Mouse (Mus musculus) urinary bladder, postnatal 10 days (tissue): ENCODE measurements around the gene Cracr2b.
A peak's percentile ranks its signal among the peaks of the same experiment; 100 is the strongest.

ENCODE experiments used
- DNase-seq: peaks from one replicate; pipeline ENCODE4 v3.0.0; 2022; ENCODE audit warnings: low spot score

The Cracr2b gene

DNA sequence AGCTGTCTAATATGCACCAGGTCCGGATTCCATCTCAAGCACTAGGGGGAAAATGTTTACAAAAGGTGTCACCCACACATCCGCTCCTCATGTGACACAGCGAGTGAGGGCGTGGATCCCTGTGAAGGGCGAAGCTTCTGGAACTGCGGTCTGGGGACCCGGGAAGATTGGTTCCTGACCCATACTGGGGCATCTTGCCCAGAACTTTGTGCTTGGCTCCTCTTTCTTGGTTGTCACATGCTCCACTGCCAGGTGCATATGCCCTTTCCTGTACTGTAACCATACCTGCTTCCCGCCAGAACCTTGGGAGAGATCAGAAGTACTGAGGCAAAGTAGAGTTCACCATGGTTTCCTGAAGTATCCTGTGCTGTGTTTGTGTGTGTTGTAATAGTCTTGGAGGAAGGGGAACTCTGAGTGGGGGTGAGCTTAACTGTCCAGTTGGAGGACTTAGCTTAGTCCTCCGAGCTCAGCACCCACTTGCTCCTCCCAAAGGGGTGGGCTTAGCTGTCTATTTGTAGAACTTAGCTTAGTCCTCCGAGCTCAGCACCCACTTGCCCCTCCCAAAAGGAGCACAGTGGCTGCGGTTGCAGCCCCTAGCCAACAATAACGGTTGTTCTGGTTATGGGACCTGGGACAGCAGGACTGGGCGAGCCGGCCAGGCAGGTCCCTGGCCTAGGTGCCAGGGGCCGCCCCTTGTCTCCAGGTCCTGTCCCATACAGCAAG lies at the start of gene Cracr2b:
Cracr2b (plus strand) TSS at position 704 of the 723 bp plus-strand sequence.
- no peak for DNase-seq

DNA sequence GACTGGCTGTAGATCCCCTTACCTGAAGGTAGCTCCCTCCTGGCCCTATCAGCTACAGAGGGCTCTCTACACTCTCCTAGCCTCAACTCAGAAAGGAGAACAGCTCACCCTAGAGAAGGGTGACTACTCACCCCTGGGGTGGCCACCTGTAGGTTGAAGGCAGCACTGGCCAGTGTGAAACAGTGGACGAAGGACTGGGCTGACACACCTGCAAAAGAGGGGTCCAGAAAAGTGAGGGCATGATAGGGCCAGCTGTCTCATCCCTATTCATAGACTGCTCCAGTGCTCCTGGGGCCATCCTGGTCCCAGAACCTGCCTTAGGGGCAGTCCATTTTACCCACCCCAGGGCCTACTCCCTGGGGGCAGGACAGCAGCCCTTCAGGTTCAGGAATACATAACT lies 49.2 kb upstream of the Cracr2b start:
- DNase-seq, result no peak

DNA sequence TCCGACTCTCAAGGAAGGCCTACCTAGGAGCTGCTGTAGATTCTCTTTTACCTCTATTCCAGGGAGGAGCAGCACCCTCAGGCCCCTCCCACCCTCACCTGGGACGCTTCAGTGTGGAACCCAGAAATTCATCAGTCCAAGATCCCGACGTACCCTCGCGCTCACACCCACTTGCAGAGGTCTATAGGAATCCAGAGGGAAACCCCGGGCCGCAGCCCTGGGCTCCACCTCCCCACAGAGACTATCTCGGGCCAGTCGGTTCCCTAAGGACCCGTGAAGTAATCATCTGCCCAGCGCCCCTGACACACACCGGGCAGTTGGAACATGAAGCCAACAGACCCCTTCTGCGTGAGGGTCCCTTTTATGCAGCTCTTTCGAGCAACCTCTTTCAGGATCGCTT lies 47.6 kb upstream of the Cracr2b start:
- no peak for DNase-seq

DNA sequence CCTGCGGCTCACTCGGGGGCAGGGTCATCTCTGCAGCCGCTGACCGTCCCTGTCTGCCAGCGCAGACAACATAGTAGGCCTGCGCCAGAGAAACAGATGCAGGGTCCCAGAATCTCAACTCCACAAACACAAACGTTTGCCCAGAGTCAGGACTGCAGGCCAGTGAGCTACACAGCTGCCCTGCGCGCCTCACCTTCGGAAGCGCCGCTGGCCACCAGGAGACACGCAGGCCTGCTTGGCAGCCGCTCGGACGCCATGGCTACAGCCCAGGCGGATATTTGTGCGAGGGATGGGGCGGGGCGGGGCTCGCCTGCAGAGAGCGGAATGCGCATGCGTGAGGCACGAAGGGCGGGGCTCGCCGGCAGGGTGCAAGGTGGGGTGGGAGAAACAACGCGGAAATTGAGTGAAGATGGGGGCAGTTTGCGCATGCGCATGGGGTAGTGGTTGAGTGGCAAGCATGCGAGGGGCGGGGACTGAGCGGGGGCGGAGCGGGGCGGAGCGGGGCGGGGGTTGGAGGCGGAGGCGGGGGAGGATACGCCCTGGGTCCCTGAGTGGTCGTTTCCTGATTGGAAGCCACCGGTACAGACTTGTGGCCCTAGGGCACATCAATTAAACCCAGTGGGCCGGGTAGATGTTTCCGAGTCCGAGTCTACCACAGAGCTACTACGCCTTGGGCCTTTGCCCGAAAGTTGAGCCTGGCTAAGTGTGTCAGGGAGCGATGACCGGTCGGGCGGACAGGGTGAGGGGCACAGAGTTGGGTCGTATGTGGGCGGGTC lies 46.9 kb upstream of the Cracr2b start, which contains the start of gene Gatd1:
Gatd1 (minus strand) TSS at position 328 of the 776 bp plus-strand sequence.
- peak; percentile 100 for DNase-seq

DNA sequence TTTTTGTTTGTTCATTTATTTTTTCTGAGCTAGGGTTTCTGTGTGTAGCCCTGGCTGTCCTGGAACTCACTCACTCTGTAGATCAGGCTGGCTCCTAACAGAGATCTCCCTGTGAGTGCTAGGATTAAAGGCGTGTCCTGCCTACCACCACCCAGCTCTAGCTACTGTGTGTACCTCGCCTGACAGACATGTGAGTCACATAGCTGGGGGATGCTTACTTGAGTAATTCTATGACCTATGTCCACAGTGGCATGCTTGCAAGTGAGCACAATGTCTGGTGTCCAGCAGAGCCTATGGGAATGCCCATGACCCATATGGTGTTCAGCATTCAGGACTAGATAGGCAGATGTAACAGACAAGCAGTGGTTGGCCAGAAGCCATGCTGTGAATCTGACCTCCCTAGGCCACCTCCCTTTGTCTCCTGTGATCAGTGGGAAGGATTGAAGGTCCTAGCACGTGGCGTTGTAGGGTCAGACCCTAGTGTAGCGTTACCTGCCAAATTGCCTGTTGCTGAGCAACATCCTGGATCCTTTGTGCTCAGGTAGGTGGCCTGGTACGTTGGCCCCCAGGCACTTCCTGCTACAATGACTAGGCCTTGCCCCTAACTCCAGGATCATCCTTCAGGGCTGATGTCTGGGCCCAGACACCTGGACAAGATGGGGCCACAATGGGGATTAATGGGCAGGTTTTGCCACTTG lies 44.6 kb upstream of the Cracr2b start:
- DNase-seq, result no peak

DNA sequence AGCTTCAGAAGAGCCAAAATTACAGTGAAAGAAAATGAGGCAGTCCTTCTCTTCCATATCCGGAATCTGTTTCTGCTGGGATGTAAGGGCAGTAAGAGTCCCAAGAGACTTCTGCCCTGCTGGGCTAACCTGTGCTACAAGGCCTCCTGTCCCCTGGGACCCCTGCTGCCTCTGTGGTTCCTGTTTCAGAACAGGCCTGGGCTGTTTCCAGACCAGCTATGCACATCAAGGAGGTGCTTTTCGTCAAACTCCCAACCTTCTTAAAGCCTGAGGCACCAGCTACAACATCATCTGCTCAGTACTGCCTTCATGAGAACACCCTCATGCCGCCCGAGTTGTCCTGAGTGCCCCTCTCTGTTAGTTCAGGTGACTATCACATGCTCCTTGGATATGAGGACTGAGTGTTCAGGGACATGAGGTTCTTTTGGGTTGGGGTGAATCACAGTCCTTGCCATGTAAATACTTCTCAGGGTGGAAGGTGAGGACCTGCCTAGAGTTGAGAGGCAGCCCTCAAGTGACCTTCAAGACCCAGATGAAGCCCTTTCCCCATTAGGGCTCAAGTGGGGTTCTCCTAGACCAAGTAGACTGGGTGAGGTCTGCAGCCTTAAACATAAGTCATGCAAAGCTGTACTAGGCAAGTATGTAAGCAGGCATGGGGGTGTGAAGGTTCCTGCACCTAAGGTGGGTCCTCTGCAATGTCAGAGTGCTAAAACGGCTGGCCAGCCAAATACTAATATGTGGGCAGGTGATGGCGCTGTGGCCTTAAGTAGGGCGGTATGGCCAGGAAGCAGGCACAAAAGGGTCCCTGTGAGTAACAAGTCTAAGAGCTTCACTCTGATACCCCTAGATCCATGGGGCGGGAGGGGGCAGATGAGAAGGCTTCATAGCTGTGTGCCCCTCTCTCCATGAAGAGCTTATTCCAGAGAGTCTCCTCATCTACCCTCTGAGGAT lies 42.9 kb upstream of the Cracr2b start:
- DNase-seq, result no peak

DNA sequence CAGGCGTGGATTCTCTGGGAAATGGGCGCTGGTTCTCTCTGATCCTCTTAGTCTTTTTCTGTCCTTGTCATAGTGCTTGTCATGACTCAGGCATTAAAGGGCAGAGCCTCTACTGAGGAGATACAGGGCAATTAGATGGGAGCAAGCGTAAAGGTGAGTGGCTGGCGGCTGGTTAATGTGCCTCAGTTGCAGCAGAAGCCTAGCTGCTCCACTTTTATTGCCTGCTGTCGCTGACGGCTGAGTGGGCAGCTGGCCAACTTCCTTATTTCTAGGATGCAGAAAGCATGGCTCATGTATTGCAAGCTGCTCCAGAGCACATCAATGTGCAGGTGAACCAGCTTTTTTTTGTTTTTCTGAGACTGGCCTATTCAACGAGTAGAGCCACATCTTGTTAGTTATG lies 41.9 kb upstream of the Cracr2b start:
- no peak for DNase-seq

DNA sequence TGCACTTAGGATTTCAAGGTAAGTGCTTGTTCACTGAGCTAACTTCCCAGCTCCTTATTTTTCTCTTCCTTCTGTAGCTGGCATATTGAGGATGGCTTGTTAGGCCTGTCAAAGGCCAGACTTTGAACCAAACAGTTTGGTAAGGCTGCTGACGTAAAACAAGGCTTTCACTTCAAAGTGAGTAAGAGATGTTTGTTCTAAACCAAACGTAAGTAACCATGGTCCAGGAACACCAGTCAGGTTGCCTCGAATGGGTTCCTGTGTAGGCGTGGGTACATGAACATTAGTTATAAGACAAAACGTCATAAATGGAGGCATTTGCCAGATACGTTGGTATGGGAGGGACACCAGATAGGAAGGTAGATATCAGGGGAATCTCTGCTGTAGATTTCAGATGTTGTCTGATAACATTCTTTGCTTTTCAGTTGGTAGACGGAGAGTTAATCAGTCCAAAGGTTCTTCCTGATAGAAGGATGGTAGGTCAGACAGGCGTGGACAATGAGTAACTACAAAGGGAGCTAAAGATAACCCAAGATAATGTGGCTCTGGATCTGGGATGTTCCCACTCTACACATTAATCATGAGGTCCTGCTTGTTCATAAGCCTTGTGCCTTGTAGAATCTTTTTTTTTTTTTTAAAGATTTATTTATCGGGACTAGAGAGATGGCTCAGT lies 40.7 kb upstream of the Cracr2b start:
- DNase-seq, result no peak

DNA sequence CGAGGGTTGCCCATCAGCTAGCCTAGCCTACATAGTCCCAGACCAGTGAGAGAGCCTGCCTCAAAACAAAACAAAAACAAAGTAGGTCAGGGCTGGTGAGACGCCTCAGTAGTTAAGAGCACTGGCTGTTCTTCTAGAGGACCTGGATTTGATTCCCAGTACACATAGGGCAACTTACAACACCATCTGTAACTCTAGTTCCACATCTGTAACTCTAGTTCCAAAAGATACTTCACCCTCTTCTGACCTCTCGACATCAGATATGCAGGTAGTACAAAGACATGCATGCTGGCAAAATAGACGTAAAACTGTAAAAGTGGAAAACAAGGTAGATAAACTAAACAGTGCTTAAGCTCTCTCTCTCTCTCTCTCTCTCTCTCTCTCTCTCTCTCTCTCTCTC lies 37.1 kb upstream of the Cracr2b start:
- no peak for DNase-seq

DNA sequence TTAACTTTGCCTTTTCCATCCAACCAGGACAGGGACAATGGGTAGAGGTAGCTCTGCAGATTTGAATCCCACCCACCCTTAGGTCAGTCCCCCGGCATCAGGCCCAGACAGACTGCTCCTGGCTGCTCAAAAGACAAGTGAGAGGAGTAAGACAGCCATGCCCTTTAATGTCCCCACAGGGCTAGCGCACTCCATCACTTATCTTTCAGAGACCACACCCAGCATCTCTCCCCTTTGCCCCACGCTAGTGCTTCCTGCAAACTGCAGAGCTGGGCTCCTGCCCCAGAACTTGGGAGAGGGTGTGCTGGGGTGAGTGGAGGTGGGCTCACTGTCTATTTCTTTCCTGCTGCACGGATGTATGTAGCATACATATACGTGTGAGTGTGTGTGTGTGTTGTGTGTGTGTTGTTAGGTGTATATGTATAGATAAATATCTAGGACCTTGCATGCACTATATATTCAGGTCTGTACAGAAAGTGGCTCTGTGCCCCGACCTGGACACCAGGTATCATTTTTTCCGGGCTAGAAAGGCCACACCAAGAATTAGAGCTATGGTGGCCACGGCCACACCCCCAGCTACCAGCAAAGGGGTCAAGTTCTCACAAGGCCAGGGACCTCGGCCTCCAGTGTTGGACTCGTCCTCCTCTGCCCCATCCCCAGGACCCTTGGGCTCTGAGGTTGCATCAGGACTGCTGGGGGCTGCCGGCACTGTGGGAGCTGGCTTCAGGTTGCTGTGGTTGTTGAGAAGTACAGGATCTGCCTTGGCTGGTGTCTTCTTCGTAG lies 33.8 kb upstream of the Cracr2b start:
- no peak for DNase-seq

DNA sequence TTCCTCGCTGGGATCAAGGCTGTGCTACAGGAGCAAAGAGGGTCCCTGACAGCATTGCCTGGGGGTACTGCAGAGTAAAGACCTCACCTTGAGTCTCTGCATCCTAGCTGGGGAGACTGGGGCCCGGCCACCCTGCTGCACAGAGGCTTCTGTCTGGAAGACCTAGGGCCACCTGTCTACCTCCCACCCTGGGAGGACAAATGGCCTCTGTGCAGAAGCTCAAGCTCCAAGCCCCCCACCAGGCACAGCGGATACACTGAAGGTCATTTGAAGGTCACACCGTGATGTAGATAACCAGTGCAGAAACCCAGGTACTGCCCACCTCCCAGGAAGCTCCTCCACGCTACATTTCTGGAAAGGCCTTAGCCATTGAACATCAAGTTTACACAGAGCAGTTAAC lies 32.2 kb upstream of the Cracr2b start:
- DNase-seq, result no peak

DNA sequence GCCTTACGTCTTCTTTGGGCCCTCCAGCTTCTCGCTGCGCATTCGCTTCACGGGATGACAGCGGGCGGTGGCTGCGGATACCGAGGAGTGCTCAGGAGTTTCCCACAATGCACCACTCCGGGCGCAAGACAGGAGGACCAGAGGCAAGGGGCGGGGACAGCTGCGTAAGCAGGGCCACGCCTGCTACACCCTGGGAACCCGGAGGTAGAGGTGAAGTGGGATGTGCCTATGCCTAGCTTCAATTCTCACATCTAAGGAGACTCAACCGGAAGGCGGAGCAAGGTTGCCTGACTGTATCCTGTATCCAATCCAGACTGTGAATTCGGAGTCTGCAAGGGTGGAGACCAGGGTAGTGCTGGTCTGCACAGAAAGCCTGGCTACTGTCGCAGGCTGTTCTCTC lies 31.6 kb upstream of the Cracr2b start, which contains the start of gene Cend1:
Cend1 (minus strand) TSS at position 182 of the 400 bp plus-strand sequence.
- DNase-seq, result no peak

DNA sequence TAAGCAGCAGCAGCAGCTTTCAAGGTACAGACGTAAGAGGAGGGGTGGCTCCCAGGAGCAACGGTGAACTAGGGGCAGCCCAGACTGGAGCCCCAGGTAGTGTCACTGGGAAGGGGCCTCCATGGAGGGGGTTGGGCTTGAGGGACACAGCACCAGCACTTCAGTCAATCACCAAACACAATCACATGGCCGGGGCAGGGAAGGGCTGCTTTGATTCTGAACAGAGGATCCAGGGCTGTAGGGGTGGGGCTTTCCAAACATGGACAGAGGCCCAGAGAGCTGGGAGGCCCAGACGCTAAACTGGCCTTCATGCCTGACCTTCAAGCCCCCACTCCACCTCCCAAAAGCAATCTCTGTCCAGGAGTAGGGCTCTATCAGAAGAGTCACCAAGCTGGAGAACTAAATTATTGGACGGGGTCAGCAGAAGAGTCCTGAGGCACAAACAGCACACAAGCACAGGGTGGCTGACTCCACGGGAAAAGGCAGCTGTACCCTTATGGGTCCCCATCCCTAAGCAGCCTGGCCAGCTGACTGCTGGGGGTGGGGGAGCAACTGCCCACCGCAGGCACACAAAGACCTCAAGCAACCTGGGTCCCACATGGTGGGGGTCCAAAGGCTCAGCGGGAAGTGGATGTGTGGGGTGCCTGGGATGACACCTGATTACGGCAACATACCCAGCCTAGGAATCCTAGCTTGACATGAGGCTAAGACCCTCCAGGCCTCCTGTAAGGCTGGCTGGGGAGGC lies 30.9 kb upstream of the Cracr2b start:
- DNase-seq, result no peak

DNA sequence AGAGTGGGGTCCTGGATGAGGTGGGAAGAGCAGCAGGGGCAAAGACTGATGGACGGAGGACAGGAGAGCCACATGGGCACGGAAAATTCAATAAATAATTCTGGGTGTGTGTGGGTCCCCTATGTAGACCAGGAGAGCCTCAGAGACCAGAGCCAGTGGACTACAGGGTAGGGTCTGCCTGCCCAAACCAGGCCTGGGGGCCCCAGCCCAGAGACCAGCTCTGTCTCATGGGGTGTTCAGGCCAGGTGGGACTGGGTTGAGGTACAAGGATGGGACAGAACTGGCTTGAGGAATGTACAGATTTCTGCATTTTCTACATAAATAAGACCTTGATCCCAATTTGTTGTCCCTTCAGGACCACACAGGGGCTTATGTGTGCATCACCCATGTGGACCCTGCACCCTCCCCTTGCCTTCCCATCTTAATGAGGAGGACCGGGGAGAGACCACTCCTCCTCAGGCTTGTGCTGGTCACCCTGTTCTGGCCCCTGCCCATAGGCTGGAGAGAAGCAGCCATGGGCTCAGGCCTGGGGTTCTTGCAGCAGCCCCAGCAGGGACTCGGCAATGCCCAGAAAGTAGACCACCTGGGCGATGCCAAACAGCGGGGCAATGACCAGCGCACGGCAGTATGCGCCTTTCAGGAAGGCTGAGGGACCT lies 30.2 kb upstream of the Cracr2b start:
- no peak for DNase-seq

DNA sequence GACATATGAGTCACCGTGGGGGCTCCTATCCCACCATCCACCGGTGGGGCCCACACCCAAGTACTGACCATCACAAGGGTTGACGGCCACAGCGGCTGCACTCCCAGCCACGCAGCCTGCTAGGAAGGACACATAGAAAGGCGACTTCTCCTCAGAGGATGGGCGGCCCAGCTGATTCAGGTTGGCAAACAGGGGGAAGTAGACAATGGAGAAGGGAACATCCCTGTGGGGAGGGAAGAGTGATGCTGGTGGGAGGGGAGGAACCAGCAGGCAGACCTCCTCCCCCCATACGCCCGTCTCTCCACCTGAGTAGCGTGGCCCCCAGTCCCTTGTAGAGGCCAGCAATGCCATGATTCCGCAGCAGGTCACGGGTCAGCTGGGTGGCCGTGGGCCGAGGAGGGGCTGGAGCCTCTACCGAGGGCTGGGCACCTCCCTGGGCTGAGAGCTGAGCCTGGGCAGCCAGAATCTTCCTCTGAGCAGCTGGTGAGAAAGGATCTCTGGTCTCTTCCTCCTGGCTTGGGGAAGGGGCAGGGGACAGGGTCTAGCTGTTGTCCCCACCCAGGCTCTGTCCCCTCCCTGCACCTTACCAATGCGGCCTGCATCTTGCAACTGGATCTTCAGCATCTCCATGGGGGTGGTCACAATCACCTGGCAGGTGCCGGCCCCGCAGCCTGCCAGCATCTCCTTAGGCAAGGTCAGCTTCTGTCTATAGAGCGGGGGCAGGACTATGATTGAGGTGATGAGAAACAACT lies 29.3 kb upstream of the Cracr2b start:
- DNase-seq, result no peak

DNA sequence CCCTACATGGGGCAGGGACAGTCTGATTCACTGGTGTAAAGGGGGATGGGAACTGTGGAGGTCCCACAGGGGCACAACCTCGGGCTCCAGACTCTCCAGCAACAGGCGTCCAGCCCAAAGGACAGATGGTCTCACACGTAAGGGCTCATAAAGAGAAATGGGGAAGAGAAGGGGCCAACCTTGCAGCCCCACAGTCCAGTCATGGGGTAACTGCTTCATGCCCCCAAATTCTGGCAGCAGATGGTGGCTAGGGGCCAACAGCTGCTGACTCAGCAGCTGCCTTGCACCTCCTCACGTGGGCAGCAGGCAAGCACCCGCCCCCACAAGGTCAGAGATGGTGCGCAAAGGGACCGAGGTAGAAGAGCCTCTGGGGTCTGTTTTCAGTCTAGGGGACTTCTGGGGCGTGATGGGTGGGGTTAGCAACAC lies 28.7 kb upstream of the Cracr2b start:
- DNase-seq, result no peak

DNA sequence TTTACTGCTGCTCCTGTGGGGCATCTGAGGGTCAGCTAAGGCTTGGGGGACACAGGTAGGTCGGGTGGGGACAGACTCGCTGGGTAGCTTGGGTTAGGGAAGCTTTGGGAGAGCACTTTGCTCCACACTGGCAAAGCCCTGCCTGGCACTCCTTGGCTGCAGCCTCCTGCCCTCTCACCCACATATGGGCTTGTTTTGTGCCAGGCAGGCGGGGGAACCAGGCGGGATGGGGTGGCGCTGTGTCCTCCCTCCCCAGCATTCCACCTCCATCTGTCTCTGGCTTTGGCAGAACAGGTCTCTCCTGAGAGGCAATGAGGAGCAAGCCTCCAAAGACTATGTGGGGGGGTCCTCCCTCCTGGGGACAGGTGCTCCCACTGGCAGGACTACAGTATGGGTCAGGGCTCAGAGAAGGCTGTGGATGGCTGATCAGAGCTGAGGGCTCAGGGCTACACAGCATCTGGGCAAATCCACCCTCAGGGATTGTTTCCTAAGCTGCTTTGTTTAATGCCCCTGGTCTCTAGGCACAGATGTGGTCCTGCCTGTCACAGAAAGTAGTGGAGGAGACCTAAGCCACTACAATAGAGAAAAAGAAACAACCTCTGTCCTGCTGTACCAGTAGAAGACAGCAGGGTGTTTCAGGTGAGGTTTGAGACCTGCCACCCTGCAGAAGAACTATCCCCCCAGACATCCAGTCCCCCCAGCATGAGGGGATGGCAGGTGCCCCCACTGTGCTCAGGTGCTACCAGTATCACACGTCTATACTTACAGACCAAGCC lies 28.0 kb upstream of the Cracr2b start:
- no peak for DNase-seq
